Mouse (Mus musculus): ENCODE data around the gene Olfr1086. TPM values are rescaled to one million over a fixed set of nuclear protein-coding genes. Genes with fewer than 3 reads are reported as not detected.

Gene Olfr1086
- not detected for polyA plus RNA-seq (2015; fragmentation: Illumina TruSeq; extraction: RNeasy Lipid Tissue Mini Kit (QIAGEN cat#74804); ENCODE audit: low read depth, low replicate concordance)

GRCm38 (mm10) chr2:86679992-86680391, at the start of gene Olfr1086:
TSS of gene Olfr1086 (minus strand) at chr2:86680092.

GRCm38 (mm10) chr2:86698295-86698694, 18.4 kb upstream of the Olfr1086 start, which contains the start of gene Olfr1087:
TSS of gene Olfr1087 (minus strand) at chr2:86698395.

GRCm38 (mm10) chr2:86661919-86662318, 18.0 kb downstream of the Olfr1086 start, which contains the start of gene Olfr1085:
TSS of gene Olfr1085 (minus strand) at chr2:86662019.

GRCm38 (mm10) chr2:86639625-86640024, 40.3 kb downstream of the Olfr1086 start, which contains the start of gene Olfr1084:
TSS of gene Olfr1084 (minus strand) at chr2:86639725.

Other genes starting within 250 kb of the Olfr1086 start
- gene Olfr1065, start 229.5 kb downstream of the Olfr1086 start, polyA plus RNA-seq (2015; fragmentation: Illumina TruSeq; extraction: RNeasy Lipid Tissue Mini Kit (QIAGEN cat#74804); ENCODE audit: low read depth, low replicate concordance) = not detected
- gene Olfr1066, start 223.8 kb downstream of the Olfr1086 start, polyA plus RNA-seq (2015; fragmentation: Illumina TruSeq; extraction: RNeasy Lipid Tissue Mini Kit (QIAGEN cat#74804); ENCODE audit: low read depth, low replicate concordance) = not detected
- gene Olfr228, start 192.7 kb downstream of the Olfr1086 start, polyA plus RNA-seq (2015; fragmentation: Illumina TruSeq; extraction: RNeasy Lipid Tissue Mini Kit (QIAGEN cat#74804); ENCODE audit: low read depth, low replicate concordance) = not detected
- not detected for gene Olfr1076, start 171.6 kb downstream of the Olfr1086 start, polyA plus RNA-seq (2015; fragmentation: Illumina TruSeq; extraction: RNeasy Lipid Tissue Mini Kit (QIAGEN cat#74804); ENCODE audit: low read depth, low replicate concordance)
- not detected for gene Olfr1079, start 137.6 kb downstream of the Olfr1086 start, polyA plus RNA-seq (2015; fragmentation: Illumina TruSeq; extraction: RNeasy Lipid Tissue Mini Kit (QIAGEN cat#74804); ENCODE audit: low read depth, low replicate concordance)
- gene Olfr1080, start 121.9 kb downstream of the Olfr1086 start, polyA plus RNA-seq (2015; fragmentation: Illumina TruSeq; extraction: RNeasy Lipid Tissue Mini Kit (QIAGEN cat#74804); ENCODE audit: low read depth, low replicate concordance) = not detected
- not detected for gene Olfr1082, start 81.1 kb downstream of the Olfr1086 start, polyA plus RNA-seq (2015; fragmentation: Illumina TruSeq; extraction: RNeasy Lipid Tissue Mini Kit (QIAGEN cat#74804); ENCODE audit: low read depth, low replicate concordance)
- gene Olfr1084, start 40.4 kb downstream of the Olfr1086 start, polyA plus RNA-seq (2015; fragmentation: Illumina TruSeq; extraction: RNeasy Lipid Tissue Mini Kit (QIAGEN cat#74804); ENCODE audit: low read depth, low replicate concordance) = not detected
- gene Olfr1085, start 18.1 kb downstream of the Olfr1086 start, polyA plus RNA-seq (2015; fragmentation: Illumina TruSeq; extraction: RNeasy Lipid Tissue Mini Kit (QIAGEN cat#74804); ENCODE audit: low read depth, low replicate concordance) = not detected
- gene Olfr1087, start 18.3 kb upstream of the Olfr1086 start, polyA plus RNA-seq (2015; fragmentation: Illumina TruSeq; extraction: RNeasy Lipid Tissue Mini Kit (QIAGEN cat#74804); ENCODE audit: low read depth, low replicate concordance) = not detected
- gene Olfr1089, start 53.6 kb upstream of the Olfr1086 start, polyA plus RNA-seq (2015; fragmentation: Illumina TruSeq; extraction: RNeasy Lipid Tissue Mini Kit (QIAGEN cat#74804); ENCODE audit: low read depth, low replicate concordance) = not detected
- not detected for gene Olfr1090, start 78.9 kb upstream of the Olfr1086 start, polyA plus RNA-seq (2015; fragmentation: Illumina TruSeq; extraction: RNeasy Lipid Tissue Mini Kit (QIAGEN cat#74804); ENCODE audit: low read depth, low replicate concordance)
- gene Olfr1093, start 102.4 kb upstream of the Olfr1086 start, polyA plus RNA-seq (2015; fragmentation: Illumina TruSeq; extraction: RNeasy Lipid Tissue Mini Kit (QIAGEN cat#74804); ENCODE audit: low read depth, low replicate concordance) = not detected
- not detected for gene Olfr141, start 129.9 kb upstream of the Olfr1086 start, polyA plus RNA-seq (2015; fragmentation: Illumina TruSeq; extraction: RNeasy Lipid Tissue Mini Kit (QIAGEN cat#74804); ENCODE audit: low read depth, low replicate concordance)
- gene Olfr1094, start 144.6 kb upstream of the Olfr1086 start, polyA plus RNA-seq (2015; fragmentation: Illumina TruSeq; extraction: RNeasy Lipid Tissue Mini Kit (QIAGEN cat#74804); ENCODE audit: low read depth, low replicate concordance) = not detected
- gene Olfr1095, start 171.6 kb upstream of the Olfr1086 start, polyA plus RNA-seq (2015; fragmentation: Illumina TruSeq; extraction: RNeasy Lipid Tissue Mini Kit (QIAGEN cat#74804); ENCODE audit: low read depth, low replicate concordance) = not detected
- gene Gm13723, start 194.7 kb upstream of the Olfr1086 start, polyA plus RNA-seq (2015; fragmentation: Illumina TruSeq; extraction: RNeasy Lipid Tissue Mini Kit (QIAGEN cat#74804); ENCODE audit: low read depth, low replicate concordance) = not detected
- gene Olfr1097, start 212.1 kb upstream of the Olfr1086 start, polyA plus RNA-seq (2015; fragmentation: Illumina TruSeq; extraction: RNeasy Lipid Tissue Mini Kit (QIAGEN cat#74804); ENCODE audit: low read depth, low replicate concordance) = not detected
- gene Olfr1098, start 244.5 kb upstream of the Olfr1086 start, polyA plus RNA-seq (2015; fragmentation: Illumina TruSeq; extraction: RNeasy Lipid Tissue Mini Kit (QIAGEN cat#74804); ENCODE audit: low read depth, low replicate concordance) = not detected